Comparison of ENCODE assay signal across 9 mouse cellular contexts in the genomic region with DNA sequence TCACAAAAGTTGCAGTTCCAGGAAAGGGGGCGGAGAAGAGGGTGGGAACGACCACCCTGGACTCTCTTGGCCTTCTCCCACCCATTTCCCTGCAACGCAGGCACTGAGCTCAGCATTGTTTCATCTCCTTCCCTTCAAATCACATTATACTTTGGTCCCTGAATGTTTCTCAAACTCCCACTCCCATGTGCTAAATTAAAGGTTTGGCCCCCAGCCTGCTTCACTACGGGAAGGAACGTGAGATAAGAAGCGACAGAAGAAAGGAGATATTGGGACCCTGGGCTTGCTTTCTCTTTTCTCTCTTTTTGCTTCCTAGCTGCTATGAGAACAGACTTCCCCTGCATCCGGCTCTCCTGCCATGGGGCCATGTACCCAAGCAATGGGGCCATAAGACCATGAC.
"Had no signal": no experiment of that assay in that cellular context is flagged by ENCODE, and none has a peak within 500 bp of the region (broad histone marks: within the 10 kb centered on the region; RNA-seq: fewer than 3 reads in every experiment).

No protein-coding gene starts in this region.

- DNase-seq: kidney, adult 8-10 months; lung, adult 2 months; lung, postnatal 36 days; thymus, postnatal 4 days had no signal

- H3K36me3 ChIP-seq: limb, embryonic 13.5 days; liver, embryonic 15.5 days; midbrain, embryonic 13.5 days had no signal

- H3K4me3 ChIP-seq: limb, embryonic 13.5 days; liver, embryonic 15.5 days; midbrain, embryonic 13.5 days had no signal

- H3K27ac ChIP-seq: limb, embryonic 13.5 days; liver, embryonic 15.5 days; midbrain, embryonic 13.5 days had no signal

- H3K9ac ChIP-seq: limb, embryonic 13.5 days; liver, embryonic 15.5 days; midbrain, embryonic 13.5 days had no signal

- H3K9me3 ChIP-seq: limb, embryonic 13.5 days; liver, embryonic 15.5 days; midbrain, embryonic 13.5 days had no signal

- ATAC-seq: lung, postnatal 0 days; midbrain, embryonic 13.5 days had no signal

- H3K27me3 ChIP-seq: limb, embryonic 13.5 days; liver, embryonic 15.5 days; midbrain, embryonic 13.5 days had no signal

- H3K4me2 ChIP-seq: limb, embryonic 13.5 days; liver, embryonic 11.5 days; liver, embryonic 15.5 days; midbrain, embryonic 13.5 days had no signal
